Mouse (Mus musculus) cerebellum, adult 2 months (tissue): ENCODE data around the gene Enpp6. TPM values are rescaled to one million over a fixed set of nuclear protein-coding genes. Genes with fewer than 3 reads are reported as not detected.

Experiments used
- DNase-seq, 2 experiments: peaks; one replicate each; pipeline ENCODE4 v3.0.0; 2021
- H3K27ac ChIP-seq: fragments of 200-500 bp; 2 replicates; pipeline ENCODE4 v1.5.1; 2012; ENCODE audit warnings: low read length, control low read depth, inconsistent platforms; ENCODE audit not compliant: insufficient read depth
- H3K27me3 ChIP-seq: fragments of 200-500 bp; 2 replicates; pipeline ENCODE4 v1.6.1; 2012; ENCODE audit warnings: inconsistent platforms, mild to moderate bottlenecking, low read length, moderate library complexity; ENCODE audit not compliant: control insufficient read depth, insufficient read depth
- H3K4me1 ChIP-seq: fragments of 200-500 bp; 2 replicates; pipeline ENCODE4 v1.6.1; 2011; ENCODE audit warnings: low read length; ENCODE audit not compliant: control insufficient read depth, insufficient read depth
- H3K4me3 ChIP-seq: fragments of 200-500 bp; replicated peaks from 2 replicates; pipeline ENCODE3; 2011; ENCODE audit warnings: mild to moderate bottlenecking, low read depth, low read length, control low read depth; ENCODE audit not compliant: insufficient read depth
- CTCF ChIP-seq: fragments of 200-500 bp; IDR thresholded peaks from 2 replicates; pipeline ENCODE4 v1.5.1; 2011; ENCODE audit warnings: low read depth, mild to moderate bottlenecking, control low read depth, low read length, moderate library complexity, borderline replicate concordance; ENCODE audit not compliant: insufficient read depth
- POLR2A ChIP-seq: fragments of 200-500 bp; IDR thresholded peaks from 2 replicates; pipeline ENCODE4 v1.6.1; 2011; ENCODE audit warnings: low read length, control low read depth, borderline replicate concordance; ENCODE audit not compliant: insufficient read depth
- WGBS: fragments of 180-500 bp; shearing (Covaris S2); methylation state at CpG from one replicate; pipeline ENCODE4 v1.1.7; 2018; 5-methylcytosine and 5-hydroxymethylcytosine counted together
- polyA plus RNA-seq: library from polyadenylated mRNA; depleted of rRNA; stranded (reverse); fragments of >200 nt; gene quantifications from 2 replicates; pipeline ENCODE4 v1.2.3, GENCODE M21; 2012; rRNA removed

Gene Enpp6
- polyA plus RNA-seq: 16.2 and 20.6 TPM in 2 replicates

GRCm38 (mm10) chr8:46986386-46987140 lies at the start of gene Enpp6:
Gene Enpp6, plus strand, starts transcription at chr8:46986887.
- TF ChIP-seq POLR2A: no peak
- TF ChIP-seq CTCF: no peak
- Histone ChIP-seq H3K27me3 (no peaks in the 10 kb centered on the region), H3K27ac (no peak within 1 kb of the TSS), H3K4me3 (no peak within 1 kb of the TSS), H3K4me1 (no peaks in the 10 kb centered on the region)
- DNase-seq: no peak
- 46% methylated on average over 8 of the region's 8 CpGs for WGBS

GRCm38 (mm10) chr8:46938218-46938617 lies 48.5 kb upstream of the Enpp6 start:
- WGBS: 81% methylated on average over 4 of the region's 4 CpGs

GRCm38 (mm10) chr8:46941295-46941694 lies 45.4 kb upstream of the Enpp6 start:
- Histone ChIP-seq H3K27ac (no peak overlapping the region), H3K4me1 (no peaks in the 10 kb centered on the region), H3K4me3 (no peak overlapping the region), H3K27me3 (no peaks in the 10 kb centered on the region)
- WGBS: 75% methylated on average over 11 of the region's 11 CpGs
- no peak for DNase-seq
- TF ChIP-seq POLR2A: no peak
- no peak for TF ChIP-seq CTCF

More at GRCm38 (mm10) chr8:46938218-46938617, 48.5 kb upstream of the Enpp6 start:
- no peak overlapping the region for H3K4me3 ChIP-seq
- H3K27me3 ChIP-seq: no peaks in the 10 kb centered on the region
- H3K4me1 ChIP-seq: no peaks in the 10 kb centered on the region
- no peak for DNase-seq
- TF ChIP-seq POLR2A (no peak), CTCF (no peak)
- H3K27ac ChIP-seq: no peak overlapping the region

- Histone ChIP-seq H3K4me3 (no peak overlapping the region), H3K4me1 (no peaks in the 10 kb centered on the region), H3K27me3 (no peaks in the 10 kb centered on the region), H3K27ac (no peak overlapping the region)
- WGBS: 81% methylated on average over 15 of the region's 15 CpGs
- DNase-seq: no peak
- TF ChIP-seq CTCF: no peak
- TF ChIP-seq POLR2A: no peak
Measured at GRCm38 (mm10) chr8:46941731-46942650, 44.7 kb upstream of the Enpp6 start.

GRCm38 (mm10) chr8:46942651-46943024 lies 44.0 kb upstream of the Enpp6 start:
- DNase-seq: no peak
- TF ChIP-seq CTCF (no peak), POLR2A (no peak)
- 83% methylated on average over 11 of the region's 11 CpGs for WGBS

GRCm38 (mm10) chr8:46943337-46943736 lies 43.4 kb upstream of the Enpp6 start:
- no peaks in the 10 kb centered on the region for H3K27me3 ChIP-seq
- TF ChIP-seq POLR2A: no peak
- TF ChIP-seq CTCF: no peak
- DNase-seq: no peak
- no peak overlapping the region for H3K27ac ChIP-seq
- 82% methylated on average over 4 of the region's 4 CpGs for WGBS
- H3K4me1 ChIP-seq: no peaks in the 10 kb centered on the region
- H3K4me3 ChIP-seq: no peak overlapping the region

More at GRCm38 (mm10) chr8:46942651-46943024, 44.0 kb upstream of the Enpp6 start:
- no peaks in the 10 kb centered on the region for H3K27me3 ChIP-seq
- no peaks in the 10 kb centered on the region for H3K4me1 ChIP-seq
- no peak overlapping the region for H3K27ac ChIP-seq
- no peak overlapping the region for H3K4me3 ChIP-seq

GRCm38 (mm10) chr8:46946181-46946580 lies 40.5 kb upstream of the Enpp6 start:
- H3K27ac ChIP-seq: no peak overlapping the region
- H3K4me1 ChIP-seq: no peaks in the 10 kb centered on the region
- WGBS: 76% methylated on average over 5 of the region's 5 CpGs
- H3K4me3 ChIP-seq: no peak overlapping the region
- no peak for TF ChIP-seq POLR2A
- TF ChIP-seq CTCF: peak; percentile 17; the same call in 1 of the 2 replicates
- DNase-seq: no peak
- H3K27me3 ChIP-seq: no peaks in the 10 kb centered on the region
